In the genomic region with DNA sequence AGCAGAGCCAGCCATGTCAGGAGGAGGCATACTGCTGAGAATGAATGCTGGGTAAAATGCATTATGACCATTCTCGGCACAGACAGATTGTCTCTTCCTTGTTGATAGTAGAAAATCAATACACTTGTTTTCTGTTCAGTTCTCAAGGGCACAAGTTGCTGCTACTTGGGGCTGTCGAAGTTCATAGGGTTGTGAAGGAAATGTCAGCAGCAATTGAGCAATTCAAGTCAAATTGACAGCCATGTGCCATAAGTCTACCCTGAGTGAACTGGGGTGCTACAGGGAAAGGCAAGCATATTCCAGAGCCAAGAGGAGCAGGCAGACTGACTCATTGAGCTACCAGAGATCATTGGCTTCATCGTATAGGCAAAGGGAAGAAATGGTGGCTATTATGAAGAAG, we compare ENCODE assay signal across 15 mouse cellular contexts.
"Had no signal": no experiment of that assay in that cellular context is flagged by ENCODE, and none has a peak within 500 bp of the region (broad histone marks: within the 10 kb centered on the region; RNA-seq: fewer than 3 reads in every experiment).

No protein-coding gene starts in this region.

- H3K27me3 ChIP-seq: neural tube, embryonic 15.5 days; stomach, embryonic 15.5 days had no signal

- H3K4me1 ChIP-seq: neural tube, embryonic 15.5 days; stomach, embryonic 15.5 days had no signal

- H3K9ac ChIP-seq: neural tube, embryonic 15.5 days; stomach, embryonic 15.5 days had no signal

- DNase-seq: retina, postnatal 1 day; right cerebral cortex, adult 18-20 months; right cerebral cortex, postnatal 14 days; right cerebral cortex, postnatal 25 days; right cerebral cortex, postnatal 4 days; spleen, adult 18-20 months; thymus, adult 18-20 months; thymus, adult 2 months; thymus, postnatal 14 days; thymus, postnatal 25 days; thymus, postnatal 36 days; thymus, postnatal 4 days had no signal

- H3K27ac ChIP-seq: neural tube, embryonic 15.5 days; stomach, embryonic 15.5 days; stomach, postnatal 0 days had no signal

- H3K4me2 ChIP-seq: neural tube, embryonic 15.5 days; stomach, embryonic 15.5 days had no signal

- H3K4me3 ChIP-seq: neural tube, embryonic 15.5 days; stomach, embryonic 15.5 days had no signal

- H3K9me3 ChIP-seq: neural tube, embryonic 15.5 days; stomach, embryonic 15.5 days had no signal

- H3K36me3 ChIP-seq: neural tube, embryonic 15.5 days; stomach, embryonic 15.5 days had no signal
